Mouse (Mus musculus): ENCODE measurements at regions not wholly inside any gene's neighbourhood (a gene's known extent, or its start where the extent isn't known, plus 50 kb on each side); places are given as distances from the start of the nearest gene placed in this dataset.

DNA sequence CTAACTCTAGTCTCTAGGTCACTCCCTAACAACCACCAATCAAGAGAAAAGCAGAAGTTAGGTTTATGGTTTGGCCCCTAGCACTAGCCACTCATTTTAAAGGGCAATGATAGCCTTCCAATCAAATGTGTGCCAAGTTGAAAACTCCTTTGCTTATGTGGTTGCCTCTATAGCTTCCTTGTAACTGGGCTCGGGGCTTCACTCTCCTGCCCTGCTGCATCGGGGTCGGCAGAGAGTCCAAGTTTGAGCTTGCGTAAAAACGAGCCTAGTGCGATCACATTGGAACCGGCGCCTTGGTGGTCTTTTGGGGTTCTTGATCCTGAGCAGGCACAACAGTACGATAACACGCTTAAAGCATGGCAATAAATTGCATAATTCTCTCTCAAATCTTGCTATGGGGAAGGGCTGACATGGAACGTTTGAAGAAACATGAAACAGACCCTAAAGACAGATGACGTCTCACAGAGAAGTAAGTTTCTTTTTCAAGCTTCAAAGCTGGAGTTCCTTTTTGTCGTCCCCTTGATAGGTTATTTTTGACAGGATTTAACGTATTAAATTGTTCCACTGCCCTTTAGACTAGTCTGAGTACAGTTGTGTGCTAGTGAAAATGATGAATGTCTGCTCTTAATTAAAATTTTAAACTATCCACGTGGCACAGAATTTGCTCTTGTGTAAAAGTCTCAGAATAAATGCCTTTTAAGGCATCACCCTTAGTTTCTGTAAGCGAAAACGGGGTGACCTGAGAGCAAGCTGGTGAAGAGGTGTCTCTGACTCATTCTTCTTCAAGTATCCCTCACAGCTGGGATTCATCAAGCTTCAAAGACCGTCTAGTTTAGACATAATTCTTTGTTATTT, 52.0 kb downstream of the 4930426L09Rik start:
- no peak for DNase-seq
- no peak overlapping the region for H3K4me3 ChIP-seq
- H3K4me1 ChIP-seq (ENCODE audit: control insufficient read depth, insufficient read depth, low read length) = no peaks in the 10 kb centered on the region; the same call in 1 of the 2 replicates
- intact Hi-C loops (cut with DNase I) = no loop called here
- H3K27me3 ChIP-seq (ENCODE audit: control insufficient read depth, insufficient read depth, low read length) = no peaks in the 10 kb centered on the region
- no peak for TF ChIP-seq POLR2A (IDR thresholded peaks at IDR 0.05; ENCODE audit: insufficient read depth, low read depth, low read length)
- no peak for TF ChIP-seq CTCF (IDR thresholded peaks at IDR 0.05)
- TF ChIP-seq EP300 (IDR thresholded peaks at IDR 0.05; ENCODE audit: insufficient read depth, low read depth, low read length) = no peak
- H3K27ac ChIP-seq = no peak overlapping the region
- no peak overlapping the region for H3K9ac ChIP-seq (ENCODE audit: low read depth, low read length)
- 77% methylated on average over 18 of the region's 18 CpGs for WGBS
- no peaks in the 10 kb centered on the region for H3K79me2 ChIP-seq (replicated peaks; ENCODE audit: control insufficient read depth, insufficient read depth, low read length)
- H3K36me3 ChIP-seq (ENCODE audit: control insufficient read depth, insufficient read depth, low read length) = no peaks in the 10 kb centered on the region

DNA sequence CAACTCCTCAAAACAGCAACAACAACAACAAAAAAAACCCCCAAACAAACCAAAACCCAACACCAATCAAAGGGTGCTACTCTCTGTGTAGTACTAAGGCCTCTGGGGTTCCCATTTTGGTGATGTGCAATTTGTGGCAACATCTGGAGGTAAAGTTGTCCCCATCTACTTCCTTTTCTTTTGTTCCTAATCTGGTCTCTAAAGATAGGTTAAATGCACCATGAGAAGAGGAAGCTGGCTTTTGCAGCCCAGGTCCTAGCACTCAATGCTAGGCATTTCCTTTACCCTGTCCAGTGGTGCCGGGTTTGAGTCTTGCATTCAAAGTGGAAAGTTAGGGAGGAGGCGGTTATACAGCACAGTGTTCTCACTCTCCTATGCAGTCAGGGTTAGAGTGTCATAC, 57.4 kb downstream of the 4930426L09Rik start:
- H3K36me3 ChIP-seq (ENCODE audit: control insufficient read depth, insufficient read depth, low read length) = no peaks in the 10 kb centered on the region
- whole genome bisulfite sequencing = 52% methylated on average over 2 of the region's 2 CpGs
- intact Hi-C loops (cut with DNase I) = no loop called here
- H3K4me1 ChIP-seq (ENCODE audit: control insufficient read depth, insufficient read depth, low read length) = peaks cover 4% of the 10 kb centered on the region
- H3K27ac ChIP-seq = no peak overlapping the region
- H3K79me2 ChIP-seq (replicated peaks; ENCODE audit: control insufficient read depth, insufficient read depth, low read length) = no peaks in the 10 kb centered on the region
- no peaks in the 10 kb centered on the region for H3K27me3 ChIP-seq (ENCODE audit: control insufficient read depth, insufficient read depth, low read length)
- no peak for TF ChIP-seq POLR2A (IDR thresholded peaks at IDR 0.05; ENCODE audit: insufficient read depth, low read depth, low read length)
- no peak for TF ChIP-seq EP300 (IDR thresholded peaks at IDR 0.05; ENCODE audit: insufficient read depth, low read depth, low read length)
- TF ChIP-seq CTCF (IDR thresholded peaks at IDR 0.05) = no peak
- H3K4me3 ChIP-seq = no peak overlapping the region
- DNase-seq = no peak
- no peak overlapping the region for H3K9ac ChIP-seq (ENCODE audit: low read depth, low read length)

DNA sequence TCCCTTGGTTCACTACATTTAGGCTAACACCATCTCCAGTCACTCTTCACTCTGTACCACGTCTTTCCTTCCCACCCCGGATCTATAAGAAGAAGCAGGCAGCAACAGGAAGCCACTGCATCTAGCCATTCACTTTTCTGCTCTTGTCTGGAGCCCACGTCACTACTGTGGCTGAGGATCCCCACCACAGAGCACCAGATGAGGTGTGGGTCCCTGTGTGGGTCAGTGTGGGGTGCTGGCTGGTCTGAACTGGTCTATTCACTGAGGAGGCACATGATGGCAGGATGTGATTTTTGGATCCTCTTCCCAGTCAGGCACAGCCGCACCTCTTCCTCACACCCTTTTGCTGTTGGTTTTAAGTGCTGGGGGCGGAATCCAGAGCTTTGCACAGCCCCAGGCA, 59.7 kb downstream of the 4930426L09Rik start:
- H3K4me3 ChIP-seq = no peak overlapping the region
- no peaks in the 10 kb centered on the region for H3K79me2 ChIP-seq (replicated peaks; ENCODE audit: control insufficient read depth, insufficient read depth, low read length)
- TF ChIP-seq EP300 (IDR thresholded peaks at IDR 0.05; ENCODE audit: insufficient read depth, low read depth, low read length) (no peak), CTCF (IDR thresholded peaks at IDR 0.05) (no peak), POLR2A (IDR thresholded peaks at IDR 0.05; ENCODE audit: insufficient read depth, low read depth, low read length) (no peak)
- no peaks in the 10 kb centered on the region for H3K36me3 ChIP-seq (ENCODE audit: control insufficient read depth, insufficient read depth, low read length)
- DNase-seq = no peak
- H3K4me1 ChIP-seq (ENCODE audit: control insufficient read depth, insufficient read depth, low read length) = peaks cover 4% of the 10 kb centered on the region
- WGBS = 57% methylated on average over 5 of the region's 5 CpGs
- H3K27me3 ChIP-seq (ENCODE audit: control insufficient read depth, insufficient read depth, low read length) = no peaks in the 10 kb centered on the region
- intact Hi-C loops (cut with DNase I) = no loop called here
- H3K9ac ChIP-seq (ENCODE audit: low read depth, low read length) = no peak overlapping the region
- no peak overlapping the region for H3K27ac ChIP-seq

DNA sequence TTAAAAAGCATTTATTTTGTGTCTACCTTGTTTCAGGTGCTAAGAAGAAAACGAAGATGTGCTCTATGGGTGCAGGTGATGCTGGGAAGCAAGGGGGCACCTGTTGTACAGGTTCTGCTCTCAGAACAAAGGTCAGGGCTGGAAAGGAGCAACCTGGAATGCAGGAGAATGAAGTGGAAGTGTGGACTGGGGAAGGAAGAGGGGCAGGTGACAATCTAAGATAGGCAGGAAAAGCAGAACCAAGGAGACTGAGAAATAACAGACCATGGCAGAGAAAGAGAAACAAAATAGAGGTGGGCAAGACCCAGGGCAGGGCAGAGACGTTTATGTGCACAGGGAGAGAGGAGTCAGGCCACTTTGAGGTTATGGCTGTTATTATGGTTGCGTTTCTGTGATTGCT, 60.6 kb downstream of the 4930426L09Rik start:
- no peak for TF ChIP-seq POLR2A (IDR thresholded peaks at IDR 0.05; ENCODE audit: insufficient read depth, low read depth, low read length)
- TF ChIP-seq EP300 (IDR thresholded peaks at IDR 0.05; ENCODE audit: insufficient read depth, low read depth, low read length) = no peak
- TF ChIP-seq CTCF (IDR thresholded peaks at IDR 0.05) = no peak
- WGBS = 78% methylated on average over 3 of the region's 3 CpGs
- Histone ChIP-seq H3K36me3 (ENCODE audit: control insufficient read depth, insufficient read depth, low read length) (no peaks in the 10 kb centered on the region), H3K4me3 (no peak overlapping the region), H3K27ac (no peak overlapping the region), H3K4me1 (ENCODE audit: control insufficient read depth, insufficient read depth, low read length) (peaks cover 4% of the 10 kb centered on the region), H3K9ac (ENCODE audit: low read depth, low read length) (no peak overlapping the region), H3K79me2 (replicated peaks; ENCODE audit: control insufficient read depth, insufficient read depth, low read length) (no peaks in the 10 kb centered on the region), H3K27me3 (ENCODE audit: control insufficient read depth, insufficient read depth, low read length) (no peaks in the 10 kb centered on the region)
- no peak for DNase-seq
- intact Hi-C loops (cut with DNase I) = no loop called here

GRCm38 (mm10) chr2:19059246-19059645, 61.1 kb downstream of the 4930426L09Rik start:
- H3K9ac ChIP-seq (ENCODE audit: low read depth, low read length) = no peak overlapping the region
- DNase-seq = peak in 1 of 2 experiments; percentile 13
- no peaks in the 10 kb centered on the region for H3K27me3 ChIP-seq (ENCODE audit: control insufficient read depth, insufficient read depth, low read length)
- intact Hi-C loops (cut with DNase I) = no loop called here
- no peak overlapping the region for H3K4me3 ChIP-seq
- H3K36me3 ChIP-seq (ENCODE audit: control insufficient read depth, insufficient read depth, low read length) = no peaks in the 10 kb centered on the region
- WGBS = 60% methylated on average over 5 of the region's 5 CpGs
- H3K79me2 ChIP-seq (replicated peaks; ENCODE audit: control insufficient read depth, insufficient read depth, low read length) = no peaks in the 10 kb centered on the region
- H3K27ac ChIP-seq = no peak overlapping the region
- TF ChIP-seq EP300 (IDR thresholded peaks at IDR 0.05; ENCODE audit: insufficient read depth, low read depth, low read length) (no peak), CTCF (IDR thresholded peaks at IDR 0.05) (no peak)
- H3K4me1 ChIP-seq (ENCODE audit: control insufficient read depth, insufficient read depth, low read length) = peaks cover 6% of the 10 kb centered on the region

- Histone ChIP-seq H3K79me2 (replicated peaks; ENCODE audit: control insufficient read depth, insufficient read depth, low read length) (no peaks in the 10 kb centered on the region), H3K4me3 (no peak overlapping the region), H3K36me3 (ENCODE audit: control insufficient read depth, insufficient read depth, low read length) (no peaks in the 10 kb centered on the region), H3K27ac (no peak overlapping the region), H3K9ac (ENCODE audit: low read depth, low read length) (no peak overlapping the region), H3K27me3 (ENCODE audit: control insufficient read depth, insufficient read depth, low read length) (no peaks in the 10 kb centered on the region), H3K4me1 (ENCODE audit: control insufficient read depth, insufficient read depth, low read length) (peaks cover 6% of the 10 kb centered on the region)
- DNase-seq = no peak
- TF ChIP-seq EP300 (IDR thresholded peaks at IDR 0.05; ENCODE audit: insufficient read depth, low read depth, low read length) (no peak), CTCF (IDR thresholded peaks at IDR 0.05) (no peak)
- intact Hi-C loops (cut with DNase I) = no loop called here
- WGBS = 88% methylated on average over 9 of the region's 9 CpGs
These were observed 62.2 kb downstream of the 4930426L09Rik start for GRCm38 (mm10) chr2:19060218-19060915.

Data from heart, adult 2 months (tissue).